In the genomic region with DNA sequence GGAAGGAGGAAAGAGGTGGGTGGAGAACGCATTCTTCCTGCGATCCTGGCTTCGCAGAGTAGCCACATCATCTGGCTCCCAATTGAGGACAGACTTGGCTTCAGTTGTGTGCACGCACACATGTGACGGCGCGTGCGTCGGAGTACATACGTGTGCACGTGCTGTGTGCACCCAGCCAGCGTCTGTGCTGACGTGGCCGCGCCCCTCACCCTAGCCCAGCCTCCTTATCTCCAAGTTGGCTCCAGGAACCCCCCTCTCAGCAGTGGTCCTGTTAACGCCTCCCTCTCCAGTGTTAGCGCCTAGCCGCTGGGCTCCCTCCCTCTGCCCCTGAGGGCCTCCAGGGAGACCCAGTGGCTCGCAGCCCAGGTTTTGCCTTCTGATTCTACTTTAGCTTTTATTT, we compare ENCODE assay signal across 8 mouse cellular contexts.
DNase-seq lines count a peak whose midpoint lies in the region; ATAC-seq lines count a peak whose summit lies in the region.

No protein-coding gene starts in this region.

- peak; percentile 77 for DNase-seq in adrenal gland, postnatal 10 days
- no peak for DNase-seq in adrenal gland, adult 8-10 months
- peak; percentile 60 for DNase-seq in forebrain, embryonic 11.5 days (ENCODE audit: low spot score)
- peak; percentile 81 for DNase-seq in kidney, postnatal 10 days
- DNase-seq in ovary, postnatal 36 days (ENCODE audit: low spot score) = peak; percentile 56
- DNase-seq in thymus, postnatal 10 days (ENCODE audit: low spot score in 2 of 2) = no peak

- peak overlapping the region; percentile 8; the same call in 1 of the 2 replicates for H3K4me3 ChIP-seq in forebrain, embryonic 11.5 days (ENCODE audit: low read depth, low read length)
- H3K4me3 ChIP-seq in heart, embryonic 15.5 days = peak overlapping the region; percentile 25
- peak overlapping the region; percentile 24 for H3K4me3 ChIP-seq in lung, embryonic 15.5 days

- H3K9me3 ChIP-seq in forebrain, embryonic 11.5 days (ENCODE audit: control insufficient read depth, low read length) = no peaks in the 10 kb centered on the region
- H3K9me3 ChIP-seq in heart, embryonic 15.5 days (replicated peaks) = no peaks in the 10 kb centered on the region
- no peaks in the 10 kb centered on the region for H3K9me3 ChIP-seq in lung, embryonic 15.5 days

- 1% methylated on average over 19 of the region's 19 CpGs for WGBS in forebrain, embryonic 11.5 days
- under 1% methylated on average over 19 of the region's 19 CpGs for WGBS in heart, embryonic 15.5 days
- WGBS in lung, embryonic 15.5 days = 0% methylated on average over 19 of the region's 19 CpGs

- H3K36me3 ChIP-seq in forebrain, embryonic 11.5 days (ENCODE audit: control insufficient read depth, insufficient read depth, low read length) = no peaks in the 10 kb centered on the region
- no peaks in the 10 kb centered on the region for H3K36me3 ChIP-seq in heart, embryonic 15.5 days
- no peaks in the 10 kb centered on the region for H3K36me3 ChIP-seq in lung, embryonic 15.5 days

- 0 out of 2 replicates have a peak, but pooled peaks cover 5% of the 10 kb centered on the region for H3K4me1 ChIP-seq in forebrain, embryonic 11.5 days (replicated peaks; ENCODE audit: control insufficient read depth, insufficient read depth, low read length)
- peaks cover 26% of the 10 kb centered on the region for H3K4me1 ChIP-seq in heart, embryonic 15.5 days (replicated peaks)
- peaks cover 30% of the 10 kb centered on the region for H3K4me1 ChIP-seq in lung, embryonic 15.5 days

- H3K9ac ChIP-seq in forebrain, embryonic 11.5 days (ENCODE audit: low read length) = peak overlapping the region; percentile 37
- H3K9ac ChIP-seq in heart, embryonic 15.5 days = peak overlapping the region; percentile 1; the same call in 1 of the 2 replicates
- no peak overlapping the region for H3K9ac ChIP-seq in lung, embryonic 15.5 days

- peaks cover 7% of the 10 kb centered on the region; the same call in 1 of the 2 replicates for H3K27me3 ChIP-seq in forebrain, embryonic 11.5 days (ENCODE audit: control insufficient read depth, insufficient read depth, low read length)
- peaks cover 18% of the 10 kb centered on the region for H3K27me3 ChIP-seq in heart, embryonic 15.5 days
- no peaks in the 10 kb centered on the region for H3K27me3 ChIP-seq in lung, embryonic 15.5 days

- ATAC-seq in forebrain, embryonic 11.5 days (replicated peaks; ENCODE audit: low FRiP score) = no peak
- ATAC-seq in heart, embryonic 15.5 days (replicated peaks; ENCODE audit: insufficient number of reproducible peaks, insufficient read depth, low FRiP score, low read depth) = peak; percentile 72
- ATAC-seq in lung, embryonic 15.5 days (ENCODE audit: borderline replicate concordance, extremely low read depth, low FRiP score, low TSS enrichment) = peak; percentile 81

- H3K4me2 ChIP-seq in forebrain, embryonic 11.5 days (ENCODE audit: low read depth, low read length, severe bottlenecking) = peak overlapping the region; percentile 34; the same call in 1 of the 2 replicates
- H3K4me2 ChIP-seq in heart, embryonic 15.5 days = peak overlapping the region; percentile 58
- peak overlapping the region; percentile 56 for H3K4me2 ChIP-seq in lung, embryonic 15.5 days

- no peak overlapping the region for H3K27ac ChIP-seq in forebrain, embryonic 11.5 days (ENCODE audit: low read depth, low read length)
- H3K27ac ChIP-seq in heart, embryonic 15.5 days = peak overlapping the region; percentile 81
- peak overlapping the region; percentile 94 for H3K27ac ChIP-seq in lung, embryonic 15.5 days

Comparison
In these comparisons a context has a peak if more than half of its experiments do, and no peak if none do; other contexts are left out.
1. DNase-seq: peak in adrenal gland, postnatal 10 days (single experiment), forebrain, embryonic 11.5 days (single experiment), kidney, postnatal 10 days (single experiment) and ovary, postnatal 36 days (single experiment); none in adrenal gland, adult 8-10 months (single experiment) and thymus, postnatal 10 days (0 of 2).
2. Peak in every context shown above with its lines, with median percentiles within 50 percentile points of each other: H3K4me2 ChIP-seq and H3K4me3 ChIP-seq.